In the genomic region with DNA sequence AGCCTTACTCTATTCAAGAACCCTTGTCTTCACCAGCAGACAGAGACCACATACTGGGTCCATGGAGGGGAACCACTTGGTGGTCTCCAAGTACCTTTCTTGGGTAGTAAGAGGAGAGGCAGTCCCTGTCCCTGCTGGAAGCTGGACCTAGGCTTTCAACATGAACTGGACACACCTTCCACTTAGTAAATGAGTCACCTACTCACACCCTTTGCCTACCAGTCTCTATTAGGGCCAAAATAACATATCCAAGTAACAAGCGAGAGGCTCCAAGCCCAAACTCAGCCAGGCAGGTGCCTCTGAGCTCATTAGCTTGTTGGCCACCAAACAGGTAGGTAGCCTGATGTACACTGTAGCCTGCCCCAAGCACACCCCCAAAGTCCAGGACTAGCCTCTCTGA, we compare ENCODE assay signal across 8 mouse cellular contexts. TPM values are rescaled to one million over a fixed set of nuclear protein-coding genes. Genes with fewer than 3 reads are reported as not detected.
DNase-seq lines count a peak whose midpoint lies in the region; ATAC-seq and TF ChIP-seq lines count a peak whose summit lies in the region.

No protein-coding gene starts in this region.

- no peak for DNase-seq in gastrocnemius, adult 2 months
- no peak for DNase-seq in gastrocnemius, postnatal 14 days
- DNase-seq in forebrain, embryonic 14.5 days (ENCODE audit: low spot score) = no peak
- DNase-seq in liver, embryonic 13.5 days = no peak
- DNase-seq in retina, postnatal 1 day = no peak
- no peak for DNase-seq in frontal cortex, postnatal 36 days (ENCODE audit: low spot score in 2 of 2)

- WGBS in forebrain, embryonic 14.5 days = 86% methylated on average over 1 of the region's 1 CpGs
- WGBS in liver, embryonic 13.5 days (ENCODE audit: insufficient replicate concordance) = 75% methylated on average over 1 of the region's 1 CpGs

- H3K9ac ChIP-seq in forebrain, embryonic 14.5 days (ENCODE audit: low read length) = peak overlapping the region; percentile 96
- H3K9ac ChIP-seq in liver, embryonic 13.5 days = peak overlapping the region; percentile 95

- ATAC-seq in forebrain, embryonic 14.5 days = no peak
- no peak for ATAC-seq in liver, embryonic 13.5 days (ENCODE audit: low read depth)
- no peak for ATAC-seq in erythroid progenitor cell, adult 5-6 weeks (replicated peaks; ENCODE audit: low FRiP score, poor library complexity, severe bottlenecking)

- peaks cover 33% of the 10 kb centered on the region for H3K79me2 ChIP-seq in C2C12 (ENCODE audit: control insufficient read depth, insufficient read depth)

- peaks cover 26% of the 10 kb centered on the region for H3K36me3 ChIP-seq in C2C12 (ENCODE audit: control insufficient read depth, insufficient read depth)
- H3K36me3 ChIP-seq in forebrain, embryonic 14.5 days (ENCODE audit: control insufficient read depth, insufficient read depth, low read length) = peaks cover 36% of the 10 kb centered on the region
- H3K36me3 ChIP-seq in liver, embryonic 13.5 days = peaks cover 45% of the 10 kb centered on the region

- H3ac ChIP-seq in C2C12 (ENCODE audit: control insufficient read depth, insufficient read length, low read depth) = peak overlapping the region; percentile 93

- peak overlapping the region; percentile 89 for H3K4me3 ChIP-seq in gastrocnemius, adult 2 months
- peak overlapping the region; percentile 90 for H3K4me3 ChIP-seq in C2C12 (ENCODE audit: insufficient read depth, poor library complexity, severe bottlenecking)
- peak overlapping the region; percentile 96 for H3K4me3 ChIP-seq in forebrain, embryonic 14.5 days (ENCODE audit: low read depth, low read length)
- H3K4me3 ChIP-seq in liver, embryonic 13.5 days (replicated peaks) = peak overlapping the region; percentile 97

- no peak for TF ChIP-seq CTCF in gastrocnemius, adult 2 months (IDR thresholded peaks at IDR 0.05)
- no peak for TF ChIP-seq CTCF in C2C12 (IDR thresholded peaks at IDR 0.05; ENCODE audit: control insufficient read depth, insufficient read depth, insufficient read length)

- H3K79me3 ChIP-seq in C2C12 (ENCODE audit: low read depth) = peaks cover 27% of the 10 kb centered on the region

- peak overlapping the region; percentile 68 for H3K4me2 ChIP-seq in forebrain, embryonic 14.5 days (ENCODE audit: low read length)
- peak overlapping the region; percentile 84 for H3K4me2 ChIP-seq in liver, embryonic 13.5 days

- H3K9me3 ChIP-seq in forebrain, embryonic 14.5 days (replicated peaks; ENCODE audit: control insufficient read depth, low read length) = no peaks in the 10 kb centered on the region
- no peaks in the 10 kb centered on the region for H3K9me3 ChIP-seq in liver, embryonic 13.5 days (replicated peaks)

- no peaks in the 10 kb centered on the region for H3K27me3 ChIP-seq in C2C12 (ENCODE audit: control insufficient read depth, insufficient read depth, insufficient read length)
- no peaks in the 10 kb centered on the region for H3K27me3 ChIP-seq in forebrain, embryonic 14.5 days (replicated peaks; ENCODE audit: control insufficient read depth, insufficient read depth, low read length)
- no peaks in the 10 kb centered on the region for H3K27me3 ChIP-seq in liver, embryonic 13.5 days

- intact Hi-C loops in gastrocnemius, adult 2 months (cut with DNase I) = loop anchor here (2.0 kb wide), 1 partner anchor 14 kb away; no protein-coding TSS in a partner anchor
- intact Hi-C loops in gastrocnemius, postnatal 14 days (cut with DNase I; ENCODE audit: low total_unique reads) = no loop called here

- H3K4me1 ChIP-seq in forebrain, embryonic 14.5 days (ENCODE audit: control insufficient read depth, insufficient read depth, low read length) = peaks cover 12% of the 10 kb centered on the region
- peaks cover 33% of the 10 kb centered on the region for H3K4me1 ChIP-seq in liver, embryonic 13.5 days (replicated peaks)

- peak overlapping the region; percentile 98 for H3K27ac ChIP-seq in gastrocnemius, adult 2 months
- H3K27ac ChIP-seq in forebrain, embryonic 14.5 days (ENCODE audit: low read depth, low read length) = no peak overlapping the region
- H3K27ac ChIP-seq in liver, embryonic 13.5 days = peak overlapping the region; percentile 87

TF ChIP-seq in C2C12, 6 proteins besides CTCF, POLR2A, EP300 and RAD21:
- TF ChIP-seq USF1 (IDR thresholded peaks at IDR 0.05; ENCODE audit: low read depth) (no peak), MYOG (IDR thresholded peaks at IDR 0.05; ENCODE audit: control insufficient read depth, extremely low read depth, insufficient read length) (no peak), MYOD1 (IDR thresholded peaks at IDR 0.05; ENCODE audit: control insufficient read depth, insufficient read length, low read depth) (no peak), CEBPB (IDR thresholded peaks at IDR 0.05; ENCODE audit: low read depth) (no peak), MAX (IDR thresholded peaks at IDR 0.05) (no peak), FOSL1 (IDR thresholded peaks at IDR 0.05; ENCODE audit: insufficient read depth, low read length, poor library complexity, severe bottlenecking) (no peak)

RNA-seq across cellular contexts. Expression of gene 4933424G06Rik, which starts 1.3 kb away (rescaled TPM):
- total RNA-seq in gastrocnemius, adult 2 months (2021) = 1 to 10 TPM in 1 of 2 experiments, under 1 TPM in 1; 0.51 to 1.5 TPM
- total RNA-seq in gastrocnemius, postnatal 14 days (2021) = under 1 TPM; 0.37 to 0.38 TPM
- 0.02 TPM for polyA plus RNA-seq in C2C12 (2012; fragmentation: generic; extraction: Trizol)
- 0.40 TPM in 1 of 2 replicates, not detected in the other for polyA plus RNA-seq in forebrain, embryonic 14.5 days (2014; fragmentation: Nextera tagmentation; extraction: Ambion mirVana)
- not detected in 2 replicates for polyA plus RNA-seq in liver, embryonic 13.5 days (2015; fragmentation: Nextera tagmentation; extraction: Ambion mirVana)
- total RNA-seq in erythroid progenitor cell, adult 5-6 weeks (2015; ENCODE audit: low replicate concordance) = not detected in 2 replicates
- total RNA-seq in erythroid progenitor cell, adult 5-6 weeks (2017; ENCODE audit: low replicate concordance) = not detected in 2 replicates

RNA-seq across cellular contexts. Expression of gene Actr1b, which starts 5.6 kb away (rescaled TPM):
- 100 to 1,000 TPM; 120 to 155 TPM for total RNA-seq in gastrocnemius, adult 2 months (2021)
- 100 to 1,000 TPM; 142 to 143 TPM for total RNA-seq in gastrocnemius, postnatal 14 days (2021)
- polyA plus RNA-seq in C2C12 (2012; fragmentation: generic; extraction: Trizol) = 106 TPM
- polyA plus RNA-seq in forebrain, embryonic 14.5 days (2014; fragmentation: Nextera tagmentation; extraction: Ambion mirVana) = 73.7 and 86.8 TPM in 2 replicates
- polyA plus RNA-seq in liver, embryonic 13.5 days (2015; fragmentation: Nextera tagmentation; extraction: Ambion mirVana) = 34.3 and 37.8 TPM in 2 replicates
- total RNA-seq in erythroid progenitor cell, adult 5-6 weeks (2015; ENCODE audit: low replicate concordance) = 8.0 and 9.4 TPM in 2 replicates
- 17.5 and 19.1 TPM in 2 replicates for total RNA-seq in erythroid progenitor cell, adult 5-6 weeks (2017; ENCODE audit: low replicate concordance)

RNA-seq across cellular contexts. Expression of gene Cox5b, which starts 17.4 kb away (rescaled TPM):
- 1,000 to 10,000 TPM; 1,153 to 1,545 TPM for total RNA-seq in gastrocnemius, adult 2 months (2021)
- 1,000 to 10,000 TPM; 1,379 to 1,478 TPM for total RNA-seq in gastrocnemius, postnatal 14 days (2021)
- 734 TPM for polyA plus RNA-seq in C2C12 (2012; fragmentation: generic; extraction: Trizol)
- polyA plus RNA-seq in forebrain, embryonic 14.5 days (2014; fragmentation: Nextera tagmentation; extraction: Ambion mirVana) = 606 and 697 TPM in 2 replicates
- polyA plus RNA-seq in liver, embryonic 13.5 days (2015; fragmentation: Nextera tagmentation; extraction: Ambion mirVana) = 499 and 526 TPM in 2 replicates
- total RNA-seq in erythroid progenitor cell, adult 5-6 weeks (2015; ENCODE audit: low replicate concordance) = 138 and 208 TPM in 2 replicates
- total RNA-seq in erythroid progenitor cell, adult 5-6 weeks (2017; ENCODE audit: low replicate concordance) = 116 and 354 TPM in 2 replicates

RNA-seq across cellular contexts. Expression of gene Fam178b, which starts 25.6 kb away (rescaled TPM):
- total RNA-seq in gastrocnemius, adult 2 months (2021) = under 1 TPM in 1 of 2 experiments, not detected in 1; 0.48 TPM
- 1 to 10 TPM in 1 of 2 experiments, under 1 TPM in 1; 0.91 to 4.2 TPM for total RNA-seq in gastrocnemius, postnatal 14 days (2021)
- 0.08 TPM for polyA plus RNA-seq in C2C12 (2012; fragmentation: generic; extraction: Trizol)
- 0.26 TPM in 1 of 2 replicates, not detected in the other for polyA plus RNA-seq in forebrain, embryonic 14.5 days (2014; fragmentation: Nextera tagmentation; extraction: Ambion mirVana)
- polyA plus RNA-seq in liver, embryonic 13.5 days (2015; fragmentation: Nextera tagmentation; extraction: Ambion mirVana) = 0.15 and 0.17 TPM in 2 replicates
- not detected in 2 replicates for total RNA-seq in erythroid progenitor cell, adult 5-6 weeks (2015; ENCODE audit: low replicate concordance)
- total RNA-seq in erythroid progenitor cell, adult 5-6 weeks (2017; ENCODE audit: low replicate concordance) = not detected in 2 replicates

RNA-seq across cellular contexts. Expression of gene Zap70, which starts 53.0 kb away (rescaled TPM):
- under 1 TPM in 1 of 2 experiments, not detected in 1; 0.84 TPM for total RNA-seq in gastrocnemius, adult 2 months (2021)
- total RNA-seq in gastrocnemius, postnatal 14 days (2021) = under 1 TPM in 1 of 2 experiments, not detected in 1; 0.39 TPM
- not detected for polyA plus RNA-seq in C2C12 (2012; fragmentation: generic; extraction: Trizol)
- polyA plus RNA-seq in forebrain, embryonic 14.5 days (2014; fragmentation: Nextera tagmentation; extraction: Ambion mirVana) = 0.99 and 1.5 TPM in 2 replicates
- polyA plus RNA-seq in liver, embryonic 13.5 days (2015; fragmentation: Nextera tagmentation; extraction: Ambion mirVana) = not detected in 2 replicates
- 0.72 TPM in 1 of 2 replicates, not detected in the other for total RNA-seq in erythroid progenitor cell, adult 5-6 weeks (2015; ENCODE audit: low replicate concordance)
- total RNA-seq in erythroid progenitor cell, adult 5-6 weeks (2017; ENCODE audit: low replicate concordance) = 0.23 and 0.64 TPM in 2 replicates

Comparison
In these comparisons a context has a peak if more than half of its experiments do, and no peak if none do; other contexts are left out.
1. RNA of gene Actr1b, which starts 5.6 kb away (total RNA-seq): 120 to 155 TPM in gastrocnemius, adult 2 months and 142 to 143 TPM in gastrocnemius, postnatal 14 days; 8.0 to 19.1 TPM in erythroid progenitor cell, adult 5-6 weeks; every median in the first group is over 4 times any median in the second.
2. Peak in every context shown above with its lines, with median percentiles within 50 percentile points of each other: H3K4me3 ChIP-seq.